Mouse (Mus musculus): Measurements from ENCODE around the gene Dhcr7.

- no peak for TF ChIP-seq CTCF (IDR thresholded peaks at IDR 0.05; ENCODE audit: borderline replicate concordance, insufficient read depth, low read depth, low read length)
- no peak for TF ChIP-seq POLR2A (IDR thresholded peaks at IDR 0.05; ENCODE audit: borderline replicate concordance, insufficient read depth, low read length)
Observed at GRCm38 (mm10) chr7:143783996-143784829, 38.7 kb upstream of the Dhcr7 start, which contains the start of gene Mrgpre.

All from cerebellum, adult 2 months (tissue).